Mouse (Mus musculus): Measurements from ENCODE around the gene Pald1. TPM values are rescaled to one million over a fixed set of nuclear protein-coding genes. Genes with fewer than 3 reads are reported as not detected.

Pald1 gene
- polyA plus RNA-seq (2017; shearing (Covaris generic)) = not detected

DNA sequence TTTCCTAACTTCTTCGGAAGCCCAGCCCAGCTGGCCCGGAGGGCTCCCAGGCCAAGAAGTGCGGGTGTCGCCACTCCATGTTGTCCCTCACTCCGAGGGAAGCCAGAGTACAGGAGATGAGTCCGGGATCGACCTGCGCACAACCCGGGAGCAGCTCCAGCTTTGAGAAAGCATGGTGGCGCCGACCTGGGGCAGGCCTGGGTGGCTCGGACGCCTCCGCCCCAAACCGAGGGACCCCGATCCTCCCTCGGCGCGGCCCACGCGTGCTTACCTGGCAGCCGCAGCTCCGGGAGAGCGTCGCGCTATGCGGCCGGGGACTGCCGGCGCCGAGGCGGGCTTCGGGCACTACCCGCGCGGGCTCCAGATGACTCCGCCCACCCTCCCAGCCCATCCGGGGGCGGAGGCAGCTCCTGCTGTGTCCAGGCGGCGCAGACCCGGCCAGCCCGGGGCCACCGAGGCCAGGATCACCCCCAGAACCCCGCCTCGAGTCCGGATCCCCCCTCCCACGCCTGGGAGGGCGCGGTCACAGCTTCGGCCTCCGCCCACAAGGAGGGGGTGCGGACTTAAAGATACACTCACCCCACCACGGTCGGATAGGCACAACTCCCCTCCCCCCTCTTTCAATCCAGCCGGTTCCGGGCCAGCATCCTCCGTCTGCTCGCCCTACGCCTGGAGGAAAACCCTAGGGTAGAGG, at the start of gene Pald1:
TSS of gene Pald1 (minus strand) at position 510 of the 694 bp plus-strand sequence.
- ATAC-seq = peak; percentile 36

DNA sequence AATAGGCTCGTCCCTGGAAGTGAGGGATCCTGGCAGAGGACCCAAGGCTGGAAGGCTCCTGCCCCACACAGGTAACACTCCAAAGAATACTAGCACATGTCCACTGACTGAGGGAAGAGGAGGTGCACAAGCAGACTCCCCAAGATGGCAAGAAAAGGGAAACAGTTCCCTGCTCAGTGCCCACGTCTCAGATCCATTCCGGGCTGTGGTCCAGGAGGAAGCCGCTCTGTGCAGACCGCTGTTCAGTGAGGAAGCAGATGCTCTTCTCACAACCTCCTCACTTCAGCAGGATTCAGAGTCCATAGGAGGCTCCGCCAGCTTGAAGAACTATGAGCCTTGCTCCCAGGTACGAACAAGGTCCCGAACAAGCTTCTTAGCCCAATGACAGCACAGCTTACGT, 48.0 kb upstream of the Pald1 start:
- ATAC-seq = no peak

DNA sequence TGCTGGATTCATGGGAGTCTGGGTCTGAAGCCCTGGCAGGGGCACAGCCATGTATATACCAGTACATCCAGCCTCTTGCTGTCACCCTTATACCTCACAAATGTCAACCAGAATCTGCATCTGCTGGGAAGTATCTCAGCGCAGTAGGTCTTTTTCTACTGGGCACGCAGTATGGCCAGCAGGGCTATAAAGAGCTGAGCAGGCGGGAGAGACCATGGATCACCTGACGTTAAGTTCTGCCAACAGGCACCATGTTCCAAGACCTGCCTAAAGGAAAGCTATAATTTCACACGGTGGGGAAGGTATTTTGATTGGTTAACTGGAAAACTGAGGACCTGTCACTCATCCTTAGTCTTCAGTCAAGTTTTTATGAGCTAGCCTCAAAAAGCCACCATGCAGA, 45.7 kb upstream of the Pald1 start:
- ATAC-seq = no peak

DNA sequence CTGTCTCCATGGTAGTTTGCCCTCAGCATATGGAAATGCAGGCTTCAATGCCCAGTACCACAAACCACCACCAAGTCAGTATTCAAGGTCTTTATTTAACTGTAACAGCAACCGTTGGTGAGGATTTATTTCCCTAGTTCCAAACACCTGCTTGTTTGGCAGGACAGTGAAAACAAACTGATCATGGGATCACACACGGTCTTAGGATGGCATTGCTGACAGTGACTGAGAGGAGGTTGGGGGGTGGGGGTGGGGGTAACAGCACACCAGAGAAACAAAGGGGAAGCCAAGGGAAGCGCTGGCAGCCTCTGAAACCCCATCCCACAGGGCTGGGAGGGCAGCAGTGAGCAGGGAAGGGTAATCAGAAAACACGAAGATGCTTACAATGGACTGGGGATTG, 45.1 kb upstream of the Pald1 start:
- no peak for ATAC-seq

DNA sequence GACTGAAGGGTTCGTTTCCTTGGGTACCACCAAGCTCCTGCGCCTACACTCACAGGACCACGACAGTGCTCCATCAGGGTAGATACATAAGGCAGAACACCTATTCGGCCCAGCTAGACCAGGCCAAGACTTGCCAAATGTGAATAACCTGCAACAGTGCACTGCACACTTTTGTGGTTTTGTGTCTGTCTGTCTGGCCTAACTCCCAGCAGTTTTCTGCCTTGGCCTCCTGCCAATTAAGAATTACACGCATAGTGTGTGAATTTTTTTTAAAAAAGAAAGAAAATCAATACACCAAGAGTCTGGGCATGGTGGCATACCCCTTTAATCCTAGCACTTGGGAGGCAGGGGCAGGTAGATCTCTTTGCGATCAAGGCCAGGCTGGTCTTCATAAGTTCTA, 44.6 kb upstream of the Pald1 start:
- no peak for ATAC-seq

DNA sequence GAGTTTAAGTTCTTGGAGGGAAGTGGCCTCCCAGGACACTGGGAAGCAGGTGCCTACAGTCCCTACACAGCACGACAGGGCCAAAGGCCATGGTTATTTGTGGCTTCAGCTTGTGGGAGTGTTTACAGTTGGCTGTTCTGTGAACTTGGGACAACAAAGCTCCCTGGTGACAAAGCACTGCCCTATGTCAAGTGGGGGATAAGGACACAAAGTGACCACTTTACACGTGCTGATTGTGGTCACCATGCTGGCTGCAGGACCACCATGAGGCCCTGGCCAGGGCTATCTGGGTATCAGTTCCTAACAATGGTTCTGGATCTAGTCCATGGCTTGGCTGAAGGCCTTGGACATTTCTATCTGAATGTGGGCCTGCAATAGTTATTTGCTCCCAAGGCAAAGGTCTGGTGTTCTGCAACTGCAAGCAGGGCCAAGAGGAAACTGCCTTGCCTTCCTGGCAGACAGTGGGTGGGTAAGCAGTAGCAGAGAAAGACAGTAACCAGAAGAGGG, 43.0 kb upstream of the Pald1 start:
- no peak for ATAC-seq

DNA sequence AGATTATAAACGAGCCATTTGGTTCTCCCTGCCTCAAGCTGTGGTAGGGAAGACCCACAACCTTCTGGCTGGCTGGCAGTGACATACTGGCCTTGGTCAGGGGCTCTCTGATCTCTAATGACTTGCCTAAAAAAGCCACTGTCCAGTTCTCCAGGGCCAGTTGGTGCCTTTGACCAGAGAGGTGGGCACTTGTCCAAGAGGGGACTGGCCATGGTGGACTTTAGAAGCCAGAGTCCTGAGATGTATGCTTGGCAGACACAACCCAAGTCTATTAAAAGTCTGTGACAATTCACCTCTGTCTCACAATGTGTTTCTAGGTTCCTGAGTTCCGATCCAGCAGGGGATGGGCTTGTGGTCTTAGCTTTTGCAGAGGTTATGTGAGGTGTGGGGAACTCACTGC, 41.7 kb upstream of the Pald1 start:
- no peak for ATAC-seq

DNA sequence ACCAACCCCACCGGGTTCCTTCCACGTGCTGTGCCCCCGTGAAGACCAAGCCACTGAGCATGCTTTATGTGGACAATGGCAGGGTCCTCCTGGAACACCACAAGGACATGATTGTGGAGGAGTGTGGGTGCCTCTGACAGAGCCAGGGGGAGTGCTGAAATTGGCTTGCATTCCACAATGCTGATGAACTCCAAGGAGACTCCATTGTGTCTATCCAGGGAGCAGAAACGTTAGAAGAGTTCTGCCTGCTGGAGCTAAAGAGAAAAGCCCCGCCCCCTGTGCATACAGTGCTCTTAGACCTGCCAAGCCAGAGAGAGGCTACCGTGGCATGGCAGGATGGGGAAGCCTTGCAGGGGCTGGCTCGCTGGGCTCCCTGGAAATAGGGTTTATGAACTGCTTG, 41.2 kb upstream of the Pald1 start:
- no peak for ATAC-seq

DNA sequence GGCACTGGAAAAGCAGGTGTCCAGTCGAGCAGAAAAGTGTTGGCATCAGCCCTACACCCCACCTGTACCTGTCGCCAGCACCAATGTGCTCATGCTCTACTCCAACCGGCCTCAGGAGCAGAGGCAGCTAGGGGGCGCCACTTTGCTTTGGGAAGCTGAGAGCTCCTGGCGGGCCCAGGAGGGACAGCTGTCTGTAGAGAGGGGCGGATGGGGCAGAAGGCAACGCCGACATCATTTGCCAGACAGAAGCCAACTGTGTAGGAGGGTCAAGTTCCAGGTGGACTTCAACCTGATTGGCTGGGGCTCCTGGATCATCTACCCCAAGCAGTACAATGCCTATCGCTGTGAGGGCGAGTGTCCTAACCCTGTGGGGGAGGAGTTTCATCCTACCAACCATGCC, 40.0 kb upstream of the Pald1 start:
- ATAC-seq = no peak

DNA sequence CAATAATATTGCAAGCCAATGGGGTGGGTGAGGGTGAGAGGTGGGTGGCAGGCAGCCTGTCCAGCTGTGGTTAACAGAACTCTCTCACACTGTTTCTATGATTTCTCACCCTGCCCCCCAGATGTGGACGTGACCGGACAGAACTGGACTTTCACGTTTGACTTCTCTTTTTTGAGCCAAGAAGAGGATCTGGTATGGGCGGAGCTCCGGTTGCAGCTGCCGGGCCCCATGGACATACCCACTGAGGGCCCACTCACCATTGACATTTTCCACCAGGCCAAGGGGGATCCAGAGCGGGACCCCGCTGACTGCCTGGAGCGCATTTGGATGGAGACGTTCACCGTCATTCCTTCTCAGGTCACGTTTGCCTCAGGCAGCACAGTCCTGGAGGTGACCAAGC, 39.5 kb upstream of the Pald1 start:
- ATAC-seq = no peak

DNA sequence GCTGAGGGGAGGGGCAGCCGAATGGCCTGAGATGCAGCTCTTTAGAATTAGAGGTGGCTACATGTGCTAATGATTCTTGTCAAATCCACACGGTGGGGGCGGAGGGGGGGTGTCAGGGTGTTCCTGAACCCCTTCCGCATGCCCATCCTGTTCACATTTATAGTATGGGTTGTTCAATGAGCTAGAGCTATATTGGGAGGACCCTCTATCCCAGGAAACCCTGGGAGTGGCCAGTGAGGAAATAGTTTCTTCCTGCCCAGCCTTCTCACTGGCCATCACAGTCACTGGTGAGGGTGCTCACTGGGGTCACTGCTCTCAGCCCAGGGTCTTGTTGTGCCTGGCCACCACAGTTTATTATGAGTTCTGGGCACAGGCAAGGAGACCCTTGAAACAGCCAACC, 36.7 kb upstream of the Pald1 start:
- no peak for ATAC-seq

DNA sequence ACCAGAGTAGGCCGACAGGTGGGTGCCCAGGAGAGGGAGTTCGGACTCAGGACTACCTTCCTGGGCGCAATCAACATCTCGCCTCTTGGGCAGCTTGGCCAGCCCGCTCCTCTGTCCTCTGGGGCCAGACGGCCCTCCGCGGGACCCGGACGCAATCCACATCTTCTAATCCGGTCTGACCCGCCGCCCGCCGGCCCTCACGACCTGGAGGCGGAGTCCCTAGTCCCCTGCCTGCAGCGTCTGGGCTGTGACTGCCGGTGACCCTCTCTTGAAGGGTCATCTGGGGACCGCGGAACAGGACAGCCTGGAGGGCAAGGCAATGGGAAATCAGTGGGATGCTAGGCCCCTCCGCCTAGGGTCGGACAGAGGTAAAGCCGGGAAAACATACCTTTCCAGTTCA, 35.8 kb upstream of the Pald1 start:
- no peak for ATAC-seq

DNA sequence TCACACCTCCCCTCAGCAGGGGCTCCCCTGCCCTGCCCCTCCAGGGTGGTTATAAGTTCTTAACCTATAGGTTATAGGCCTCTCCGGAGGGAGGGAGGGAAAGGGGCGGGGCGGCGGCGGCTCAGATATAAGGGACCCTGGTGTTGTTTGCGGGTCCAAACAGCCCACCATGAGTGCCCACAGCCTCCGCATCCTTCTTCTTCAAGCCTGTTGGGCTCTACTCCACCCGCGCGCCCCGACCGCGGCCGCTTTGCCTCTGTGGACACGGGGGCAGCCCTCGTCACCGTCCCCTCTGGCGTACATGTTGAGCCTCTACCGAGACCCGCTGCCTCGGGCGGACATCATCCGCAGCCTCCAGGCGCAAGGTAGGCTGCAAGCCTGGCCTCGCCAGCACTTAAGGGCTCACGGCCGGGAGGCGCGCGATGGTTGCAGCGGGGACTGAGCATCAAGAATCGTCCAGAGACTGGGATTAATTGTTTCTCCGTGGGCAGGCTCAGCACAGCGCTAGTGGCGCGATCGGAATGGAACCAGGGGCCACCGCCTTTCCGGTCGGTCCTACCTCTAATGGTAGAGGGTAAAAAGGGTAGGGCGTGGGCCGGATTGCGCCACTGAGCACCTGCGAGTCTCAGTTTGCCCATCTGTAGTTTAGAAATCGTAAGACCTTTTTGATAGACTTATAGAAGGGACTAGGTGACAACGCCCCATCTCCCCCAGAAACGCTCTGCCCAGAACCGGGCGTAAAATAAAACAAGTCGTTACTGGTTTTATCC, 35.0 kb upstream of the Pald1 start:
- no peak for ATAC-seq

DNA sequence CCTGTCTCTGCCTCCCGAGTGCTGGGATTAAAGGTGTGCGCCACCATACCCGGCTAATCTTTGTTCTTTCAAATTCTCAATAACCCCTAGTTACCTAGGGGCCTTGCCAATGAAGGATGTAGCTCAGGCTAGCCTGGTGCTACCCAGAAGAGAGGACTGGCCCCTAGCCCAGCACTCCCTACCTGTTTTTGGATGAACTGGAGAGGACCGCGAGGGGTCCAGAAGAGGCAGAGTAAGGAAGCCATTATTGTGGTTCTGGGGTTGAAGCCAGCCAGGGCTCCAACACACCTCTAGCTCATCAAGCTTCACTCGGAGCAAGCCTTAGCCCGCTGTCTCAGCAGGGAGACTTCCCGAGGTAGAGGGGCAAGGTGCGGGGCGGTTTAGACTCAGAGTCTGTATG, 34.3 kb upstream of the Pald1 start, which contains the start of gene Nodal:
TSS of gene Nodal (plus strand) at position 301 of the 400 bp plus-strand sequence.
- no peak for ATAC-seq

DNA sequence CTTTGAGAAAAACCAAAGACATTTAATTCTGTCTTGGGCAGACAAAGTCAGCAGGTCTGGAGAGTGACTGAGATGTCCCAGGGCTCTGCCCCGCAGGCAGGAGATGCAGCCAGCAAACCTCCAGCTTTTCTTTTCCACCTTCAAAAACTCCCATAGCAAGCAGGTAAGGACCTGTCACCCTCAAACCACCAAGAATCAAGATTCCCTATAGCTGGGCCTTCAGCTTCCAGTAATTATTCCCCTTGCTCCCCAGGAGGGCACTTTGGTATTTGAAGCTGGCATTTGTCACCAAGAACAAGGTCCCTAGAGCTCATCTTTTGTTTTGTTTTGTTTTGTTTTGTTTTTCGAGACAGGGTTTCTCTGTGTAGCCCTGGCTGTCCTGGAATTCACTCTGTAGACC, 33.7 kb upstream of the Pald1 start:
- no peak for ATAC-seq

DNA sequence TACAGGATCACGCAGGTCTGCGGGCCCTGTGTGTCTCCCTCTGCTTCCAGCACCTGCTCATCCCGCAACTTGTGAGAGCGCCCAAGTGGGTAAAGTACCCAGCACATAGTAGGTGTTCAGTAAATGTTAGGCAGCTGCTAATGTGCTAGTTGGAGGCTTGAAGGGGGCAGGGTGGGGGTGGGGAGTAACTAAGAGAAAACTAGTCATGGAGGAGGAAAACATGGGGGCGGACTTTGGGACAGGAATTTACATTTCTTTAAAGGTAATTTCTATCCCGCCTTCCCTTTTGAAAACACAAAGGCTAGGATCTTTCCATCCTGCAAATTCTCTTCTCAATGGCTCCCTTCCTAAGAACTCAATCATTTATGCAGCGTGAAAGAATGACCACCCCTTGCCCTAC, 33.2 kb upstream of the Pald1 start:
- ATAC-seq = no peak

DNA sequence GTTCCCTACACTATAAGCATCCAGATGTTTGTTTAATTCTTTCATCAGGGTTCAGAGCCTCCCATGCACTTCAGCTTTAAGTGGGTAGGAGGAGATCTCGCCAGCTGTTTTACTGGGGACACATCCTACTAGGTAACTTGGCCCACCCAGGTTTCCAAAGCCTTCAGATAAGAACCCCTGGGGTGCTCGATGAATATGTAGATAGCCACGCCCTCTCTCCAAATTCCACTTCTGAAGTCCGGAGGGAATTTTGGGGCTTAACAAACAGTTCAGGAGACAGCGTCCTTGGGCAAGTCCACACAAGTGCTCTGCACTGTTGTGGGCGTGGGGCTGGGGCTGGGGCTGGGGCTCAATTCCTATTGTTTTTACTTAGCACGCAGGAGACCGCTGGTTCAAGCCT, 32.6 kb upstream of the Pald1 start:
- no peak for ATAC-seq

DNA sequence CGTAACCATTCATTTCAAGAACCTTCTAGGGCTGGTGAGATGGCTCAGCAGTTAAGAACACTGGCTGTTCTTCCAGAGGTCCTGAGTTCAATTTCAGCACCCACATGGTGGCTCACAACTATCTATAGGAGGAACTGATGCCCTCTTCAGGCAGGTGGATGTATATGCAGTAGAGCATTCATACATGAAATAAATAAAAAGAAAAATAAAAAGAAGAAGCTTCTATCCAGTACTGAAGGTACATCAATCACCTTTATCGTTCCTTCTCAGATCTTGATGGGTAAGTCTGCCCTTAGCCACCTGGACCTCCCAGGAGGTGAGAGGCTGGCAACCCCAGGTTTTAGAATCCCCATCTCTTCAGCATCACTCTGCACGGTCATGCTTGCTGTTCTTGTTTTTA, 31.9 kb upstream of the Pald1 start:
- ATAC-seq = no peak

DNA sequence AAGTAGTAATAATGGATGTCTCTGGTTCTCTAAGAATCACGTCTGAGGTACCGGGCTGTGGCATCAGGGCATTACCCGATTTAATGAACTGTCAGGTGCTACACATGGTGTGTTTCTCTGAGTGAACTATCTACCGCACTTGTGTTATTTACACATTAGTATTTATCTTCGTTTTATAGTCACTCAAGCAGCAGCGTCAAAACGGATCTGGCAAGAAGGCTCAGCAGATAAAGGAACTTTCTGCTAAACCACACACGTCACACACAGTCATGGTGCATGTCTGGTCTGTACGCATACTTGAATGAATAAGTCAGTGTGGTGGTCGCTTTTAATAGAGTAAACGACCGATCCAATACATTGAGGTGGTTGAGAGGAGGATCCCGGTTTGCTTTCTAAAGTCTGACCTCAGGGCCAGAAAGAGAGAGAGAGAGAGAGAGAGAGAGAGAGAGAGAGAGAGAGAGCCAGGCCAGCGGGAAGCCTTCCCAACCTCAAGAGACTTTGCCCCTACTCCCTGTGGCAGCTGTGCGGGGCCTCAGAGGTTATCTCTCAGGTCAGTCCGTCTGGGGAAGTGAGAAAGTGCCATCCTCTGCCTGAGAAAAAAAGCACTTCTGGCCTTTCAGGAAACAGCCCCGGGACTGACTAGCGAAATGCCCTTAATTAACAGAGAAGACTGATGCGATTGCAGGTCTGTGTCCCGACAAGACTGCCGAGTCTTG, 29.7 kb upstream of the Pald1 start:
- ATAC-seq = no peak

DNA sequence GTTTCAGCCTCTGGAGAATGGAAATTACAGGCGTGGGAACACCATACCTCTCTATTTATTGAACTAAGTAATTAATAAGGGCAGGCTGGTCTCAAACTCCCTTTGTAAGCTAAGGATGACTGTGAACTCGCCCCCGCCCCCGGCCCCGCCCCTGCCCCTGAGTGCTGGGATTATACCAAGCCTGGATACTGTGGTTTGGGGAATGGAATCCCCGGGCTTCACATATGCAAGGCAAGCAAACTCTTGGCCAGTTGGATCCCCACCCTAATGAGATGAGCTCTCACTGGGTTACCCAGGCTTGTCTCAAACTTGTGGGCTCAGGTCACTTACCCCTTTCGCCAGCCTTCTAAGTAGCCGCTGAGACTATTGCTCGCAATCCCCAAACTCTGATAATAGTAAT, 26.9 kb upstream of the Pald1 start:
- ATAC-seq = no peak

DNA sequence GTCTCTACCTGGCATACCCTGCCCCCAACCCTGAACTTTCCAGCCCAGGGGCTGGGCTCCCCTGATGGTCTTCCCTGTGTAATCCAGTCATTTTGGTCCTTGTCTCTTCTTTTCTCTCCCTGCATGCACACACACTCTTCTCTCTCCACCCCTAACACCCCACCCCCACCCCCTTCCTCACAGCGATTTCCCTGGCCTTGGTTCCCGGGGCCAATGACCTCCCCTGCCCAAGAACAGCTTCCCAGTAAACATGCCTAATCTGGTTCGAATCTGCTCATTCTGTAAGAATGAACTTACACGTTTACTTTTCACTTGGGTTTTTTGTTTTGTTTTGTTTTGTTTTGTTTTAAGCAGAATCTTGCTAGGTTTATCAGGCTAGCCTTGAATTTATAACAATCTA, 26.4 kb upstream of the Pald1 start:
- ATAC-seq = no peak

DNA sequence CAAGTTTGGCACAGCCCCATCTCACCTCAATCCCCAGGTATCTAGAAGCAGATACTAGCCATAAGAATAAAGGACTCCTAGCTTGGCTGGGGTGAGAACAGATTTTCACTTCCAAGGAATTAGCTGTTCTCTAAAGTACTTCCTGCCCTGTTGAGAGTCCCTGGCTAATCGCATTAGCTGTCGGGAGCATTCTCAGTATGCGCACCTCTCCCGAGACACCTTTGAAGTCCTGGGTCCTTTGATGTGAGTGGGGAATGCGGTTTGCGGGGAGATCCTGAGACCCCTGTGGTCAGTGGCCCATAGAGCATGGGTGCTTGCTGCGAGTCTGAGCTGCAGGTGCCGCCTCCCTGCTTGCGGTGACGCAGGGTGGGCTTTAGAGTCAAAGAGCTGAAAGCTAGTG, 22.6 kb upstream of the Pald1 start:
- no peak for ATAC-seq

DNA sequence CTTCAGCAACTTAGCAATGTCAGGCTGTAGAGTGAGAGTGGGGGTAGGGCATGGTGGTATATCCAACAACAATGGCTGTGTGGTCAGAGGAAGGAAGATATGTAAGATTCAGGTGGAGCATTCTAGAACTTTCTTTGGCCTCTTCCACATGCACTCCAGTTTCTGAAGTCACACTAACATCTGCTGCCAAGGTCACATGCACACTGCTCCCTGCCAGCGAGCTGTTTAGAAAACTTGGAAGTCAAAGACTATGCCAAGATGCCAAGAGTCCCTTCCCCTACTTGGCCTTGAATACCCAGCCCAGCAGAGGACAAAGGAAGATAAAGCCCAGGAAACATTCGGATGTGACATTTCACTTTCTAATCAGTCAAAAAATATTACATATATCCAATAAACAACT, 19.6 kb upstream of the Pald1 start:
- no peak for ATAC-seq

DNA sequence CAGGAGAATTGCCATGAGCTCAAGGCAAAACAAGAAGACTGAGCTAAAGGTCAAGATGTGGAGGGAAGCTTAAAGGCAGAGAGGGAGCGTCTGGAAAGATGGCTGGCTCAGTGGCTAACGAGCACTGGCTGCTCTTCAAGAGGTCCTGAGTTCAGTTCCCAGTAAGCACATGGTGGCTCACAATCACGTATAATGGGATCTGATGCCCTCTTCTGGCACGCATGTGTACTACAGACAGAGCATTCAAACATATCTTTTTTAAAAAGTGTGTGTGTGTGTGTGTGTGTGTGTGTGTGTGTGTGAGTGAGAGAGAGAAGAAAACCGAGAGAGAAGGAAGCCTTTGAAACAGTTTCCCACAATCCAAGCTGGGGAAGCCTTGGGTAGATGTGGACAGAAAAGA, 19.1 kb upstream of the Pald1 start:
- ATAC-seq = no peak

All from activated CD4-positive, CD25-positive, alpha-beta regulatory T cell, adult 4 months (primary cell).